Mouse (Mus musculus) heart, adult 2 months (tissue): ENCODE data around the gene Ptger1.

ENCODE experiments used
- CTCF ChIP-seq: fragments of 200-600 bp; IDR thresholded peaks from 2 replicates; pipeline ENCODE4 v1.8.1; 2022; ENCODE audit warnings: antibody characterized with exemption, mild to moderate bottlenecking, moderate library complexity
- EP300 ChIP-seq: fragments of 200-500 bp; IDR thresholded peaks from 2 replicates; pipeline ENCODE4 v1.6.1; 2011; ENCODE audit warnings: low read depth, low read length, control low read depth; ENCODE audit not compliant: insufficient read depth

DNA sequence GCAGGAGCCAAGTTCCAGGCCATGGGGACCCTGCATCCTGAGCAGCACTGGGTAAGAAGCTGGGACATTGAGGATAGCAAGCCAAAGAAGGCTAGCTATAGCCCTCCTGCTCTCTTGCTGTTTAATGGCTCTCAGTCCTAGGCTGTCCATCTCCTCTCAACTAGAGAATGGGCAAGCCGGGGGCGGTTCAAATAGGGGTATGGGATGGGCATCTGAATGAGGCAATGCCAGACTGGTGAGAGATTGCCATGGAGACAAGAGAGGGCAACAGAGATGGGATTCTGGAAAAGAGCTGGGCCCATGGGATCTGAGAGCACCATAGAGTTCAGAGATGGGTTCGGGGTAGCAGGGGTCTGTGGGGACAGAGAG, 372 bp downstream of the Ptger1 start:
- TF ChIP-seq CTCF (no peak), EP300 (no peak)
